In genomic region chr12:117803989-117804388, GRCm38 (mm10) we compare ENCODE assay signal across 8 mouse cellular contexts. TPM values are rescaled to one million over a fixed set of nuclear protein-coding genes. Genes with fewer than 3 reads are reported as not detected.
DNase-seq lines count a peak whose midpoint lies in the region; ATAC-seq and TF ChIP-seq lines count a peak whose summit lies in the region.
"Not testable (repeated sequence)": the region's sequence is repeated elsewhere in the genome, so short reads cannot be mapped to it uniquely, and the experiment has no call there.

Cdca7l (plus strand) TSS chr12:117804289.

- WGBS in embryonic facial prominence, embryonic 12.5 days = 95% methylated on average over 2 of the region's 6 CpGs
- no CpG with 5 or more reads among the region's 6 CpGs for WGBS in forebrain, embryonic 14.5 days
- WGBS in kidney, embryonic 16.5 days = 100% methylated on average over 1 of the region's 6 CpGs
- WGBS in liver, embryonic 12.5 days (ENCODE audit: insufficient replicate concordance) = 50% methylated on average over 1 of the region's 6 CpGs
- 80% methylated on average over 1 of the region's 6 CpGs for WGBS in stomach, embryonic 16.5 days

- not testable (repeated sequence) for TF ChIP-seq POLR2A in ES-Bruce4 (IDR thresholded peaks at IDR 0.05; ENCODE audit: insufficient read depth, low read length)

- DNase-seq in forebrain, embryonic 14.5 days (ENCODE audit: low spot score) = not testable (repeated sequence)

- H3K27me3 ChIP-seq in ES-Bruce4 (ENCODE audit: control insufficient read depth, insufficient read depth, low read length, poor library complexity, severe bottlenecking); embryonic facial prominence, embryonic 12.5 days; forebrain, embryonic 14.5 days (replicated peaks; ENCODE audit: control insufficient read depth, insufficient read depth, low read length); stomach, embryonic 16.5 days (ENCODE audit: control insufficient read depth, insufficient read depth, low read length): not testable (repeated sequence)
- H3K27me3 ChIP-seq in kidney, embryonic 16.5 days (ENCODE audit: insufficient read depth, low read length) = peaks cover 11% of the 10 kb centered on the region
- H3K27me3 ChIP-seq in liver, embryonic 12.5 days (replicated peaks) = peaks cover 11% of the 10 kb centered on the region; the same call in 1 of the 2 replicates

- H3K9me3 ChIP-seq in ES-Bruce4 (replicated peaks; ENCODE audit: control insufficient read depth, insufficient read depth, low read length, poor library complexity, severe bottlenecking); embryonic facial prominence, embryonic 12.5 days; forebrain, embryonic 14.5 days (replicated peaks; ENCODE audit: control insufficient read depth, low read length); kidney, embryonic 16.5 days (ENCODE audit: low read length); liver, embryonic 12.5 days (replicated peaks); stomach, embryonic 16.5 days (replicated peaks; ENCODE audit: control insufficient read depth, low read length): not testable (repeated sequence)

- not testable (repeated sequence) for H3K9ac ChIP-seq in ES-Bruce4 (ENCODE audit: low read depth, poor library complexity, severe bottlenecking); embryonic facial prominence, embryonic 12.5 days; forebrain, embryonic 14.5 days (ENCODE audit: low read length); kidney, embryonic 16.5 days (replicated peaks; ENCODE audit: low read length); liver, embryonic 12.5 days; stomach, embryonic 16.5 days (ENCODE audit: low read length)

- H3K4me3 ChIP-seq in ES-Bruce4 (ENCODE audit: low read depth, low read length); embryonic facial prominence, embryonic 12.5 days; forebrain, embryonic 14.5 days (ENCODE audit: low read depth, low read length); kidney, embryonic 16.5 days (ENCODE audit: low read length); liver, embryonic 12.5 days; stomach, embryonic 16.5 days (replicated peaks; ENCODE audit: low read length): not testable (repeated sequence)

- H3K36me3 ChIP-seq in ES-Bruce4 (ENCODE audit: control insufficient read depth, insufficient read depth, low read length, poor library complexity, severe bottlenecking); embryonic facial prominence, embryonic 12.5 days; forebrain, embryonic 14.5 days (ENCODE audit: control insufficient read depth, insufficient read depth, low read length); kidney, embryonic 16.5 days (ENCODE audit: insufficient read depth, low read length); liver, embryonic 12.5 days; stomach, embryonic 16.5 days (ENCODE audit: control insufficient read depth, insufficient read depth, low read length): not testable (repeated sequence)

- H3K4me1 ChIP-seq in ES-Bruce4 (ENCODE audit: control insufficient read depth, insufficient read depth, low read length); embryonic facial prominence, embryonic 12.5 days; kidney, embryonic 16.5 days (ENCODE audit: insufficient read depth, low read length); liver, embryonic 12.5 days; stomach, embryonic 16.5 days (ENCODE audit: control insufficient read depth, insufficient read depth, low read length): not testable (repeated sequence)
- H3K4me1 ChIP-seq in forebrain, embryonic 14.5 days (ENCODE audit: control insufficient read depth, insufficient read depth, low read length) = peaks cover 31% of the 10 kb centered on the region

- not testable (repeated sequence) for ATAC-seq in embryonic facial prominence, embryonic 12.5 days (ENCODE audit: insufficient number of reproducible peaks, insufficient read depth, low FRiP score, low TSS enrichment); forebrain, embryonic 14.5 days; hematopoietic stem cell, adult 5-6 weeks (replicated peaks in 1 of 2; ENCODE audit: insufficient read depth in 1 of 2, low FRiP score in 2 of 2, low TSS enrichment in 1 of 2, low read depth in 1 of 2, poor library complexity in 2 of 2, severe bottlenecking in 2 of 2); kidney, embryonic 16.5 days (ENCODE audit: low FRiP score, low TSS enrichment); liver, embryonic 12.5 days; megakaryocyte progenitor cell, adult 5-6 weeks (replicated peaks; ENCODE audit: poor library complexity); stomach, embryonic 16.5 days (ENCODE audit: insufficient read depth, low FRiP score)

- not testable (repeated sequence) for H3K4me2 ChIP-seq in embryonic facial prominence, embryonic 12.5 days (replicated peaks); forebrain, embryonic 14.5 days (ENCODE audit: low read length); kidney, embryonic 16.5 days (replicated peaks; ENCODE audit: low read depth, low read length); liver, embryonic 12.5 days; stomach, embryonic 16.5 days (ENCODE audit: low read depth, low read length)

- H3K27ac ChIP-seq in ES-Bruce4 (ENCODE audit: insufficient read depth, low read length); embryonic facial prominence, embryonic 12.5 days; forebrain, embryonic 14.5 days (ENCODE audit: low read depth, low read length); kidney, embryonic 16.5 days (ENCODE audit: low read length); liver, embryonic 12.5 days; stomach, embryonic 16.5 days (ENCODE audit: low read length): not testable (repeated sequence)

- not testable (repeated sequence) for TF ChIP-seq CTCF in ES-Bruce4 (IDR thresholded peaks at IDR 0.05; ENCODE audit: low read depth, low read length)

- not testable (repeated sequence) for TF ChIP-seq EP300 in ES-Bruce4 (IDR thresholded peaks at IDR 0.05; ENCODE audit: insufficient read depth, low read depth, low read length)

RNA-seq across cellular contexts. Expression of gene Cdca7l, which starts in this region (rescaled TPM):
- polyA plus RNA-seq in ES-Bruce4 (2011; ENCODE audit: insufficient read depth, insufficient read length, low read depth, missing spikeins) = 29.1 and 34.8 TPM in 2 replicates
- polyA plus RNA-seq in embryonic facial prominence, embryonic 12.5 days (2016; fragmentation: Nextera tagmentation; extraction: Ambion mirVana) = 34.1 and 34.6 TPM in 2 replicates
- polyA plus RNA-seq in forebrain, embryonic 14.5 days (2014; fragmentation: Nextera tagmentation; extraction: Ambion mirVana) = 11.1 and 12.6 TPM in 2 replicates
- total RNA-seq in hematopoietic stem cell, adult 5-6 weeks (2017) = 227 and 261 TPM in 2 replicates
- polyA plus RNA-seq in kidney, embryonic 16.5 days (2015; fragmentation: Nextera tagmentation; extraction: Ambion mirVana) = 53.2 and 58.0 TPM in 2 replicates
- 34.8 and 35.2 TPM in 2 replicates for polyA plus RNA-seq in liver, embryonic 12.5 days (2016; fragmentation: Nextera tagmentation; extraction: Ambion mirVana)
- total RNA-seq in megakaryocyte progenitor cell, adult 5-6 weeks (2015) = 60.2 and 64.5 TPM in 2 replicates
- 150 and 189 TPM in 2 replicates for total RNA-seq in megakaryocyte progenitor cell, adult 5-6 weeks (2017)
- 41.1 and 41.6 TPM in 2 replicates for polyA plus RNA-seq in stomach, embryonic 16.5 days (2015; fragmentation: Nextera tagmentation; extraction: Ambion mirVana)
